Mouse (Mus musculus): Measurements from ENCODE around the gene E4f1.
A peak's percentile ranks its signal among the peaks of the same experiment; 100 is the strongest.

DNA sequence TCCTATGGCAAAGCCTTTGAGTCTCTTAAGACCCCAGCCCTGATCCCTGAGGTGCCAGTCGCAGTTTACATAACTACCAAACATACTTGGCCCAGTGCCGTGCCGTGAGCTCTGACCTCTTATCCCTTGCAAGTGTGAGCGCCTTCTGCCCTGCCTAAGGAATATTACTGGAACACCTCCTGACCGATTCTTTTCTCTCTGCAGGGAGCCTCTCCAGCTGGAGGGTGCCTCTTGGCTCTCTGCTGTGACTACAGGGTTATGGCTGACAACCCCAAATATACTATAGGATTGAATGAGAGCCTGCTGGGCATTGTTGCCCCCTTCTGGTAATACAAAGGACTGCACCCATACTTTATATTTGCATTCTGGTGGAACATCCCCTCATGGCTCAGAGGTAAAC lies 33.1 kb downstream of the E4f1 start:
- TF ChIP-seq CTCF (IDR thresholded peaks at IDR 0.05; ENCODE audit: low read depth) = peak; percentile 88
- no peak for TF ChIP-seq EP300 (IDR thresholded peaks at IDR 0.05; ENCODE audit: low read depth)

Measured in liver, embryonic 14.5 days (tissue).